Mouse (Mus musculus) gastrocnemius, postnatal 4 days (tissue): ENCODE results near the gene Krt222. TPM values are rescaled to one million over a fixed set of nuclear protein-coding genes. Genes with fewer than 3 reads are reported as not detected.

Experiments used
- total RNA-seq, 2 experiments: library from RNA; stranded (reverse); gene quantifications; 2 replicates each; pipeline ENCODE4 v1.2.3; 2021

Gene Krt222
- total RNA-seq, 2 experiments from 2014 or later, result 2.0 to 2.6 TPM

Other genes with a start within 250 kb of the Krt222 start
- 10 to 100 TPM; 86.4 to 96.2 TPM for gene Top2a, start 219.9 kb downstream of the Krt222 start, total RNA-seq
- gene Igfbp4, start 202.8 kb downstream of the Krt222 start, total RNA-seq, result 100 to 1,000 TPM; 317 to 355 TPM
- under 1 TPM in 1 of 2 experiments, not detected in 1; 0.13 TPM for gene Tns4, start 154.8 kb downstream of the Krt222 start, total RNA-seq
- under 1 TPM; 0.12 to 0.18 TPM for gene Ccr7, start 89.0 kb downstream of the Krt222 start, total RNA-seq
- 10 to 100 TPM; 92.4 to 98.6 TPM for gene Smarce1, start 13.1 kb downstream of the Krt222 start, total RNA-seq
- gene Krt24, start 41.2 kb upstream of the Krt222 start, total RNA-seq, result not detected
- under 1 TPM in 1 of 2 experiments, not detected in 1; 0.21 TPM for gene Krt25, start 78.9 kb upstream of the Krt222 start, total RNA-seq
- not detected for gene Krt26, start 93.9 kb upstream of the Krt222 start, total RNA-seq
- gene Krt27, start 107.0 kb upstream of the Krt222 start, total RNA-seq, result under 1 TPM in 1 of 2 experiments, not detected in 1; 0.18 TPM
- gene Krt28, start 130.8 kb upstream of the Krt222 start, total RNA-seq, result not detected
- gene Krt10, start 145.3 kb upstream of the Krt222 start, total RNA-seq, result 1 to 10 TPM; 7.6 to 8.2 TPM
- not detected for gene Krt12, start 178.2 kb upstream of the Krt222 start, total RNA-seq
- under 1 TPM in 1 of 2 experiments, not detected in 1; 0.32 TPM for gene Krt20, start 194.1 kb upstream of the Krt222 start, total RNA-seq
- gene Krt23, start 249.1 kb upstream of the Krt222 start, total RNA-seq, result under 1 TPM in 1 of 2 experiments, not detected in 1; 0.16 TPM